Comparison of ENCODE assay signal across 18 mouse cellular contexts in genomic region chr11:6293601-6294000, GRCm38 (mm10). TPM values are rescaled to one million over a fixed set of nuclear protein-coding genes. Genes with fewer than 3 reads are reported as not detected.
DNase-seq lines count a peak whose midpoint lies in the region; ATAC-seq and TF ChIP-seq lines count a peak whose summit lies in the region.
"Had no signal": no experiment of that assay in that cellular context is flagged by ENCODE, and none has a peak within 500 bp of the region (broad histone marks: within the 10 kb centered on the region; RNA-seq: fewer than 3 reads in every experiment).

No protein-coding gene starts in this region.

- 87% methylated on average over 2 of the region's 2 CpGs for WGBS in heart, embryonic 13.5 days
- 84% methylated on average over 2 of the region's 2 CpGs for WGBS in intestine, postnatal 0 days
- 85% methylated on average over 2 of the region's 2 CpGs for WGBS in liver, postnatal 0 days (ENCODE audit: insufficient replicate concordance)

- no peak for ATAC-seq in heart, embryonic 13.5 days (ENCODE audit: extremely low read depth, insufficient number of reproducible peaks, low FRiP score, low TSS enrichment)
- ATAC-seq in intestine, postnatal 0 days = no peak
- no peak for ATAC-seq in liver, postnatal 0 days
- ATAC-seq: forebrain, embryonic 15.5 days; midbrain, embryonic 13.5 days had no signal

- no peak overlapping the region for H3K9ac ChIP-seq in heart, embryonic 13.5 days
- H3K9ac ChIP-seq in intestine, postnatal 0 days (ENCODE audit: low read depth, low read length) = no peak overlapping the region
- H3K9ac ChIP-seq in liver, postnatal 0 days (replicated peaks) = no peak overlapping the region
- H3K9ac ChIP-seq: embryonic facial prominence, embryonic 12.5 days; forebrain, embryonic 15.5 days; limb, embryonic 15.5 days; midbrain, embryonic 13.5 days had no signal

- intact Hi-C loops in heart, postnatal 36 days (cut with DNase I) = no loop called here

- H3K27ac ChIP-seq in heart, embryonic 13.5 days (replicated peaks) = no peak overlapping the region
- H3K27ac ChIP-seq in intestine, postnatal 0 days (ENCODE audit: low read depth, low read length) = no peak overlapping the region
- H3K27ac ChIP-seq in liver, postnatal 0 days (ENCODE audit: low read depth) = peak overlapping the region; percentile 56; the same call in 1 of the 2 replicates
- H3K27ac ChIP-seq: embryonic facial prominence, embryonic 12.5 days; forebrain, embryonic 15.5 days; layer of hippocampus, adult 2 months; limb, embryonic 15.5 days; midbrain, embryonic 13.5 days had no signal

- peak overlapping the region; percentile 72 for H3K4me2 ChIP-seq in heart, embryonic 13.5 days
- peak overlapping the region; percentile 69 for H3K4me2 ChIP-seq in intestine, postnatal 0 days (replicated peaks; ENCODE audit: low read depth)
- peak overlapping the region; percentile 81 for H3K4me2 ChIP-seq in liver, postnatal 0 days (ENCODE audit: low read depth, low read length)
- H3K4me2 ChIP-seq: forebrain, embryonic 15.5 days; limb, embryonic 15.5 days had no signal

- no peaks in the 10 kb centered on the region for H3K27me3 ChIP-seq in heart, embryonic 13.5 days (replicated peaks)
- no peaks in the 10 kb centered on the region for H3K27me3 ChIP-seq in intestine, postnatal 0 days (replicated peaks; ENCODE audit: control insufficient read depth, insufficient read depth, low read length)
- no peaks in the 10 kb centered on the region for H3K27me3 ChIP-seq in liver, postnatal 0 days (ENCODE audit: insufficient read depth, low read length)
- H3K27me3 ChIP-seq: embryonic facial prominence, embryonic 12.5 days; forebrain, embryonic 15.5 days; limb, embryonic 15.5 days; midbrain, embryonic 13.5 days had no signal

- peaks cover 19% of the 10 kb centered on the region for H3K36me3 ChIP-seq in heart, embryonic 13.5 days
- peaks cover 20% of the 10 kb centered on the region for H3K36me3 ChIP-seq in intestine, postnatal 0 days (ENCODE audit: control insufficient read depth, insufficient read depth)
- H3K36me3 ChIP-seq in liver, postnatal 0 days (replicated peaks; ENCODE audit: insufficient read depth, low read length) = peaks cover 19% of the 10 kb centered on the region

- TF ChIP-seq EP300 in liver, postnatal 0 days (IDR thresholded peaks at IDR 0.05; ENCODE audit: low read depth) = no peak

- peak overlapping the region; percentile 77; the same call in 1 of the 2 replicates for H3K4me3 ChIP-seq in heart, embryonic 13.5 days
- no peak overlapping the region; the same call in 1 of the 2 replicates for H3K4me3 ChIP-seq in intestine, postnatal 0 days (ENCODE audit: low read depth, low read length)
- H3K4me3 ChIP-seq in liver, postnatal 0 days (ENCODE audit: low read depth, low read length) = 0 out of 2 replicates have a peak overlapping the region, but pooled peaks have one; percentile 70
- H3K4me3 ChIP-seq: embryonic facial prominence, embryonic 12.5 days; midbrain, embryonic 13.5 days had no signal

- no peaks in the 10 kb centered on the region for H3K9me3 ChIP-seq in heart, embryonic 13.5 days
- H3K9me3 ChIP-seq in intestine, postnatal 0 days (ENCODE audit: control insufficient read depth) = no peaks in the 10 kb centered on the region
- no peaks in the 10 kb centered on the region for H3K9me3 ChIP-seq in liver, postnatal 0 days (ENCODE audit: low read length)
- H3K9me3 ChIP-seq: embryonic facial prominence, embryonic 12.5 days; forebrain, embryonic 15.5 days; limb, embryonic 15.5 days; midbrain, embryonic 13.5 days had no signal

- TF ChIP-seq CTCF in intestine, postnatal 0 days (IDR thresholded peaks at IDR 0.05; ENCODE audit: low read depth) = no peak
- TF ChIP-seq CTCF in liver, postnatal 0 days (IDR thresholded peaks at IDR 0.05; ENCODE audit: low read depth) = no peak

- no peak for DNase-seq in heart, postnatal 36 days
- peak; percentile 18 to 34 for DNase-seq in kidney, adult 8-10 months
- no peak for DNase-seq in kidney, postnatal 4 days
- no peak for DNase-seq in liver, postnatal 0 days
- DNase-seq in adrenal gland, adult 2 months = no peak
- DNase-seq: cerebellum, adult 9-10 months; gastrocnemius, postnatal 36 days; layer of hippocampus, postnatal 36 days; lung, postnatal 10 days; spleen, adult 18-20 months; thymus, postnatal 36 days had no signal

- peaks cover 38% of the 10 kb centered on the region for H3K4me1 ChIP-seq in heart, embryonic 13.5 days
- peaks cover 4% of the 10 kb centered on the region for H3K4me1 ChIP-seq in intestine, postnatal 0 days (replicated peaks; ENCODE audit: control insufficient read depth, insufficient read depth, low read length)
- peaks cover 38% of the 10 kb centered on the region for H3K4me1 ChIP-seq in liver, postnatal 0 days (ENCODE audit: insufficient read depth)

RNA-seq across cellular contexts. Expression of gene Ogdh, which starts 2.2 kb away (rescaled TPM):
- polyA plus RNA-seq in heart, embryonic 13.5 days (2015; fragmentation: Nextera tagmentation; extraction: Ambion mirVana) = 226 and 229 TPM in 2 replicates
- total RNA-seq in heart, postnatal 36 days (2021) = 1,000 to 10,000 TPM; 1,707 to 1,741 TPM
- 141 and 148 TPM in 2 replicates for polyA plus RNA-seq in intestine, postnatal 0 days (2015; fragmentation: Nextera tagmentation; extraction: Ambion mirVana)
- 48.0 and 50.1 TPM in 2 replicates for polyA plus RNA-seq in liver, postnatal 0 days (2015; fragmentation: Nextera tagmentation; extraction: Ambion mirVana)
- 100 to 1,000 TPM; 601 to 682 TPM for total RNA-seq in adrenal gland, adult 2 months (2021)
- polyA plus RNA-seq in adrenal gland, adult 2 months (2012; rRNA removed) = 227 and 333 TPM in 2 replicates

RNA-seq across cellular contexts. Expression of gene Tmed4, which starts 18.9 kb away (rescaled TPM):
- 71.3 and 83.0 TPM in 2 replicates for polyA plus RNA-seq in heart, embryonic 13.5 days (2015; fragmentation: Nextera tagmentation; extraction: Ambion mirVana)
- 10 to 100 TPM; 82.9 to 94.8 TPM for total RNA-seq in heart, postnatal 36 days (2021)
- 198 and 203 TPM in 2 replicates for polyA plus RNA-seq in intestine, postnatal 0 days (2015; fragmentation: Nextera tagmentation; extraction: Ambion mirVana)
- 83.4 and 91.5 TPM in 2 replicates for polyA plus RNA-seq in liver, postnatal 0 days (2015; fragmentation: Nextera tagmentation; extraction: Ambion mirVana)
- 100 to 1,000 TPM; 113 to 118 TPM for total RNA-seq in adrenal gland, adult 2 months (2021)
- 116 and 154 TPM in 2 replicates for polyA plus RNA-seq in adrenal gland, adult 2 months (2012; rRNA removed)

RNA-seq across cellular contexts. Expression of gene Ddx56, which starts 26.0 kb away (rescaled TPM):
- 59.4 and 60.0 TPM in 2 replicates for polyA plus RNA-seq in heart, embryonic 13.5 days (2015; fragmentation: Nextera tagmentation; extraction: Ambion mirVana)
- total RNA-seq in heart, postnatal 36 days (2021) = 10 to 100 TPM; 23.5 to 25.5 TPM
- 36.3 and 39.7 TPM in 2 replicates for polyA plus RNA-seq in intestine, postnatal 0 days (2015; fragmentation: Nextera tagmentation; extraction: Ambion mirVana)
- 32.5 and 33.8 TPM in 2 replicates for polyA plus RNA-seq in liver, postnatal 0 days (2015; fragmentation: Nextera tagmentation; extraction: Ambion mirVana)
- total RNA-seq in adrenal gland, adult 2 months (2021) = 10 to 100 TPM; 44.9 to 51.8 TPM
- 23.7 and 27.6 TPM in 2 replicates for polyA plus RNA-seq in adrenal gland, adult 2 months (2012; rRNA removed)

Comparison
In these comparisons a context has a peak if more than half of its experiments do, and no peak if none do; other contexts are left out.
1. DNase-seq: peak in kidney, adult 8-10 months (2 of 2); none in heart, postnatal 36 days (0 of 2), kidney, postnatal 4 days (0 of 2), liver, postnatal 0 days (single experiment) and adrenal gland, adult 2 months (single experiment).
2. Peak in every context shown above with its lines, with median percentiles within 50 percentile points of each other: H3K4me2 ChIP-seq.